Mouse (Mus musculus) layer of hippocampus, postnatal 14 days (tissue): ENCODE measurements around the gene Timm17a. TPM values are rescaled to one million over a fixed set of nuclear protein-coding genes. Genes with fewer than 3 reads are reported as not detected.

ENCODE experiments used
- DNase-seq, 2 experiments: peaks; one replicate each; pipeline ENCODE4 v3.0.0; 2021 to 2022; ENCODE audit warnings: low spot score in 2 of 2, mixed read lengths in 1 of 2
- total RNA-seq, 2 experiments: library from RNA; stranded (reverse); gene quantifications; 2 replicates each; pipeline ENCODE4 v1.2.3; 2021

Gene Timm17a
- total RNA-seq, 2 experiments from 2014 or later = 169 to 172 TPM

GRCm38 (mm10) chr1:135282536-135283286 is 30.9 kb downstream of the Timm17a start:
- DNase-seq = peak in 1 of 2 experiments; percentile 14

- DNase-seq = no peak
These were observed 31.7 kb downstream of the Timm17a start for GRCm38 (mm10) chr1:135281841-135282240.

- DNase-seq = peak; percentile 47 to 78
These were observed 32.9 kb downstream of the Timm17a start for GRCm38 (mm10) chr1:135280646-135281045.

DNA sequence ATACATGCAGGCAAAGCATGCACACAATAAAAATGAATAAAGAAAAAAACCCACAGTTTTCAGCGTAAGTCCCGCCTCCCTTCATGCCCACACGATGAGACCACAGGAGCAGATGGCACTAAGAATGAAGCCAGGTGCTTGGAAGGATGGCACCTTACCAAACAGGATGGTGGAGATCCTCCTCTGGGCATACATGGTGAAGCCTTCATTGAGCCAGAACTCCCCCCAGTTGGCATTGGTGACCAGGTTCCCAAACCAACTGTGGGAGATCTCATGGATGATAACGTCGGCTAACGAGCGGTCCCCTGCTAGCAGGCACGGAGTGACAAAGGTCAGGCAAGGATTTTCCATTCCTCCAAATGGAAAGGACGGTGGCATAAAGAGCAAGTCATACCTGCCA is 42.2 kb downstream of the Timm17a start:
- no peak for DNase-seq

- DNase-seq = no peak
These were observed 45.7 kb downstream of the Timm17a start for GRCm38 (mm10) chr1:135267663-135268446.

DNA sequence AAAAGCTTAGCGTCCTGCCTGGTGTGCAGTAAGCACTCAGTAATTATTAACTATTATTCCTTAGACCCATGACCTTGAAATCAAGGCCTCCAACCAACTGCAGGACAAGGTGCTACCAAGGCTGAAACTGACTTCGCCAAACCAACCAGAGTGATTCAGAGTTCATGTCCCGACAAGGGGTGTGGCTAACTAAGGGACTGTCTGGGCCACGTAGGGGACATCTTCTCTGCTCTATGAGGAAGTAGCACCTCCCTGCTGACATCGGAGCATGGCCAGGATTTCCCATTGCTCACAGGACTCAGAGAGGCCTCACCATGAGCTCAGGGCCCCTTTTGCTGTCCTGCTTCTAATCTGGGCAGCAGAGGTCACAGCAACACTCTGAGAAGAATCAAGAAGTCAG is 47.7 kb downstream of the Timm17a start:
- DNase-seq = no peak

GRCm38 (mm10) chr1:135263316-135263715 is 50.3 kb downstream of the Timm17a start:
- DNase-seq = no peak

- no peak for DNase-seq
These were observed 51.2 kb downstream of the Timm17a start for GRCm38 (mm10) chr1:135262329-135262728.

DNA sequence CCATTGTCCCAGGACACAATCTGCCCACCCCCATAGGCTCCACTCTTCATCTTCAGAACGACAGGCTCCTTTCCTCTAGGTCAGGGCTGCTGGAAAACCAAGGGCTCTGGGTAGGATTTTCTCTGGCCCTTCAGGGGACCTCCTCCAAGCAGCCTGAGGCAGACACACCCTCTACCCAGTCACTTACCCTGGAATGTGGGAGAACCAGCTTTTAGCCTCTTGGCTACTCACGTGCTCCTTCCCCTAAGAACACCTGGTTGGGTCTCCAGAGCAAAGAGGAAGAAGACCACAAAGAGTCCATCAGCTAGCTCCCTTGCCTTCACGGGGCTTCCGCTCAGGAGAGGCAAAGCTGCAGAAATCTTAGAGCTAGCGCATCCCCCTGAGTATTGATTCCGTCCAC is 52.6 kb downstream of the Timm17a start:
- DNase-seq = no peak

- DNase-seq = peak; percentile 80 to 87
These were observed 54.5 kb downstream of the Timm17a start for GRCm38 (mm10) chr1:135259128-135259436.

DNA sequence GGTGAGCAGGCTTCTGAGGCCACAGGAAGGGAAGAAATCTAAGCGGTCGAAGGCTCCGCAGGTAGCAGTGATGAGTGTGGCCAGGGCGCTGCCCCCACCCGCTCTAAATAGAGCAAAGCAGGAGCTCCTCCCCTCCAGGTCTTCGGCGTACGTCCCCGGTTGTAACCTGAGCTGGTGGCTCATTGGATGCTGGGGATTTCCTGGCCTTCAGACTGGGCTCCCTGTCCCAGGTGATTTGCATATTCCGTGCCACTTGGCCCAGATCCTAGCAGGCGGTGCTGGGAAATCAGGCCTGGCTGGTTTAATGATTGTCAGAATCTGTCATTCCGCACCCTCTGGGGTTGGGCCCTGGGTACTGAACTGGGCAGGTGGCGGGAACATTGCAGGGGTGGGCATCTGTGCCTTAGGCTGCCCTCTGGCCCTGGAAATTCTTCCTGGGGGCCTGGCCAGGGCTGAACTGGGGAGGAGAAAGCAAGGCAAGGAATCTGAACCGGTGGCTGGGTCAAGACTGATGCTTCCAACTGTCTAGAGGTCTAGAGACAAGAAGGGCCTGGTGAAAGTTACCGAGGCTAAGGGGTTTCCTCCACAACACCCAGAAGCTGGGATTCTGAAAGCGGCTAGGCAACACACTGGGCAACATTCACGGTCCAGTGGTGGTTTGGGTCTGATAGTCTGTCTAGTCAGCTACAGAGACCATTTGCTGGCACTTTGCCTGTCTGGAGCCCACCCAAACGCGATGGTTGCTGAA is 55.0 kb downstream of the Timm17a start, which contains the start of gene Elf3:
Elf3 (minus strand) TSS at position 189 of the 748 bp plus-strand sequence.
- DNase-seq = no peak

DNA sequence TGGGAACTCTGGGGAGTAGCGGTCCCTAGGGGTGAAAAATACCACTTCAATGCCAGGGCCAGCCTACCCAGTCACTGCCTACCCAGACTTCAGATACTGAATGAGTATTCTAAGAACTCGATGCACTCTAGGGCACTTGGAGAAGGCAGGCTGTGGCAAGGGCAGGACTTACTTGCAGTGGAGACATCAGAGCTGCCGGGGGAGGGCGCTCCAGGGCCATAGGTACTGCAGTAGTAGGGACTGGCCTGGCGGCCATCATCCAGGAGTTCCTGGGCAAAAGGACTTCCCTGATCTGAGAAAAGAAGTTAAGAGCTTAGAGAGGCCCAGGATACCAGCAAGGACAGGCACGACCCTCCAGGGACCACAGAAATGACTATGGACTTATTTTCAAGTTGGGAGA is 57.3 kb downstream of the Timm17a start:
- no peak for DNase-seq

GRCm38 (mm10) chr1:135252854-135253253 is 60.7 kb downstream of the Timm17a start:
- no peak for DNase-seq

DNA sequence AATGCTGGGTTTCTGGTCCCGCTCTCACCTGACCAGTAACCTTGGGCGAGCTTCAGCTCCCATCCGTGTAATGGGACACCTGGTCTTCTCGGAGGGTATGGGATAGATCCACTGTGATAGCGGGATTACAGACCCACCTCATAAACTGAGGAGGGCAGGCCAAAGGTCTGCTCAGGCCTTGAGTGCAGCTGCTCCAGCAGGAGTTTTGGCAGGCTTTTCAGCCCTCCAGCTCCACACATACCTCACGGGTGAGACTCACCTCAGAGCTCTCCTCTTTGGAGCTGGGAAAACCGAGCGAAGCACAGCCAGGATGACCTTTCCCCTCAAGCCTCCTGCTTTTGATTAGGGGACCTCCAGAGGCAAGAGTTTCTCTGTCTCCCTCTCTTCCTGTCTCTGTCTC is 62.2 kb downstream of the Timm17a start:
- DNase-seq = no peak

GRCm38 (mm10) chr1:135250706-135251105 is 62.9 kb downstream of the Timm17a start:
- no peak for DNase-seq

DNA sequence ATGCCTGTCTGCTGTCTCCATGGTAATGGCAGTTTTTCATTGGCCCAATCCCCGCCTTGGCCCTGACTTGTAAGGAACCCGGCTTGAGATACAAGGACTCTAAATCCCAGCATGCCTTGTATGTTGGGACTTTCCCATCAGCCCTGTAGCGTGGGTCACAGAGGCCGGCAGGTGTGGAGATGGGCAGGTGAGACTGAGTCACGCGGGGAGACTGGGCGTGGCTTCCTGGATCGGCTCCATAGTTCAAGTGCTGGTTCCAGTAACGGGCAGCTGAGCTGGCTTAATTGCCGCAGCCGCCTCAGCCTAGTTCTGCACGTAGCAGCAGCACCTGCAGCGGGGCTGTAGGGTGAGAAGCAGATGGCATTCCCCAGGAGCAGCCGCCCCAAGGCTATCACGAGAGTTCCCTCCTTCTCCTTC is 65.1 kb downstream of the Timm17a start:
- DNase-seq = peak; percentile 34 to 51

Other genes starting within 250 kb of the Timm17a start
- 1 to 10 TPM; 1.6 to 2.5 TPM for gene Lgr6, start 208.5 kb downstream of the Timm17a start, total RNA-seq
- not detected for gene Ptpn7, start 181.1 kb downstream of the Timm17a start, total RNA-seq
- 100 to 1,000 TPM; 307 to 334 TPM for gene Arl8a, start 167.0 kb downstream of the Timm17a start, total RNA-seq
- gene Gpr37l1, start 146.1 kb downstream of the Timm17a start, total RNA-seq = 100 to 1,000 TPM; 186 to 187 TPM
- not detected for gene Elf3, start 55.2 kb downstream of the Timm17a start, total RNA-seq
- 10 to 100 TPM; 52.5 to 57.8 TPM for gene Rnpep, start 29.7 kb downstream of the Timm17a start, total RNA-seq
- under 1 TPM; 0.50 to 0.53 TPM for gene Lmod1, start 11.0 kb upstream of the Timm17a start, total RNA-seq
- 100 to 1,000 TPM; 130 to 131 TPM for gene Shisa4, start 61.5 kb upstream of the Timm17a start, total RNA-seq
- gene Ipo9, start 116.7 kb upstream of the Timm17a start, total RNA-seq = 100 to 1,000 TPM; 137 to 171 TPM